Mouse (Mus musculus) midbrain, embryonic 16.5 days (tissue): ENCODE data around the gene Best1. TPM values are rescaled to one million over a fixed set of nuclear protein-coding genes. Genes with fewer than 3 reads are reported as not detected.

ENCODE experiments used
- ATAC-seq: fragments of 200-750 bp; cut with Nextera tagmentation; 2 replicates; pipeline ENCODE4 v1.8.0; 2017; ENCODE audit warnings: moderate TSS enrichment
- H3K27ac ChIP-seq: fragments of 300-500 bp; sonication (generic); 2 replicates; pipeline ENCODE4 v1.5.1; 2014; ENCODE audit warnings: mild to moderate bottlenecking, low read length, mixed read lengths
- H3K27me3 ChIP-seq: fragments of 300-500 bp; sonication (generic); 2 replicates; pipeline ENCODE4 v1.6.1; 2014; ENCODE audit warnings: low read depth, low read length, mixed read lengths; ENCODE audit not compliant: control insufficient read depth, insufficient read depth
- H3K36me3 ChIP-seq: fragments of 300-500 bp; sonication (generic); 2 replicates; pipeline ENCODE4 v1.6.1; 2014; ENCODE audit warnings: mild to moderate bottlenecking, low read length, moderate library complexity, mixed read lengths; ENCODE audit not compliant: control insufficient read depth, insufficient read depth
- H3K4me1 ChIP-seq: fragments of 300-500 bp; sonication (generic); 2 replicates; pipeline ENCODE4 v1.6.1; 2014; ENCODE audit warnings: mild to moderate bottlenecking, low read length, mixed read lengths; ENCODE audit not compliant: control insufficient read depth, insufficient read depth
- H3K4me2 ChIP-seq: fragments of 300-500 bp; sonication (generic); 2 replicates; pipeline ENCODE4 v1.6.1; 2014; ENCODE audit warnings: mild to moderate bottlenecking, low read length, mixed read lengths
- H3K4me3 ChIP-seq: fragments of 300-500 bp; sonication (generic); 2 replicates; pipeline ENCODE4 v1.5.1; 2014; ENCODE audit warnings: low read depth, mild to moderate bottlenecking, low read length, moderate library complexity, mixed read lengths
- H3K9ac ChIP-seq: fragments of 300-500 bp; sonication (generic); 2 replicates; pipeline ENCODE4 v1.6.1; 2014; ENCODE audit warnings: low read depth, low read length, mixed read lengths
- H3K9me3 ChIP-seq: fragments of 300-500 bp; sonication (generic); replicated peaks from 2 replicates; pipeline ENCODE4 v1.6.1; 2014; ENCODE audit warnings: mild to moderate bottlenecking, low read length, mixed read lengths; ENCODE audit not compliant: control insufficient read depth, poor library complexity, severe bottlenecking
- WGBS: fragments of 180-500 bp; shearing (Covaris S2); extraction: QIAGEN DNeasy Blood & Tissue Kit; methylation state at CpG from one replicate; pipeline ENCODE4 v1.1.7; 2014; 5-methylcytosine and 5-hydroxymethylcytosine counted together
- polyA plus RNA-seq: library from polyadenylated mRNA; unstranded; fragments of >200 nt; fragmentation: Nextera tagmentation; extraction: Ambion mirVana; gene quantifications from 2 replicates; pipeline ENCODE4 v1.2.1, GENCODE M21; 2015

Gene Best1
- polyA plus RNA-seq, 1 experiment from 2014 or later: 2.9 TPM

- Histone ChIP-seq H3K4me2 (peak overlapping the region; percentile 75), H3K9ac (peak overlapping the region; percentile 79), H3K36me3 (no peaks in the 10 kb centered on the region), H3K4me1 (peaks cover 12% of the 10 kb centered on the region), H3K27me3 (no peaks in the 10 kb centered on the region), H3K9me3 (no peaks in the 10 kb centered on the region), H3K27ac (peak overlapping the region; percentile 23; the same call in 1 of the 2 replicates), H3K4me3 (peak overlapping the region; percentile 65)
- peak; percentile 94 for ATAC-seq
- 5% methylated on average over 40 of the region's 44 CpGs for WGBS
These were observed 16.4 kb upstream of the Best1 start for GRCm38 (mm10) chr19:10017637-10018526.

- Histone ChIP-seq H3K4me2 (no peak overlapping the region), H3K4me3 (no peak overlapping the region), H3K27ac (no peak overlapping the region), H3K9ac (no peak overlapping the region), H3K27me3 (no peaks in the 10 kb centered on the region), H3K36me3 (no peaks in the 10 kb centered on the region), H3K9me3 (no peaks in the 10 kb centered on the region), H3K4me1 (peaks cover 12% of the 10 kb centered on the region)
- 87% methylated on average over 4 of the region's 4 CpGs for WGBS
- no peak for ATAC-seq
These were observed 14.7 kb upstream of the Best1 start for GRCm38 (mm10) chr19:10016151-10016550.

GRCm38 (mm10) chr19:10015442-10015841 is 14.0 kb upstream of the Best1 start:
- Histone ChIP-seq H3K27ac (no peak overlapping the region), H3K36me3 (no peaks in the 10 kb centered on the region), H3K9ac (no peak overlapping the region), H3K27me3 (no peaks in the 10 kb centered on the region), H3K4me3 (no peak overlapping the region), H3K4me1 (peaks cover 12% of the 10 kb centered on the region), H3K9me3 (no peaks in the 10 kb centered on the region), H3K4me2 (no peak overlapping the region)
- 87% methylated on average over 4 of the region's 4 CpGs for WGBS
- ATAC-seq: no peak

- Histone ChIP-seq H3K9ac (no peak overlapping the region), H3K9me3 (no peaks in the 10 kb centered on the region), H3K4me1 (peaks cover 12% of the 10 kb centered on the region), H3K27me3 (no peaks in the 10 kb centered on the region), H3K4me3 (no peak overlapping the region), H3K4me2 (no peak overlapping the region), H3K27ac (no peak overlapping the region), H3K36me3 (no peaks in the 10 kb centered on the region)
- no peak for ATAC-seq
- WGBS: 82% methylated on average over 13 of the region's 13 CpGs
These were observed 13.4 kb upstream of the Best1 start for GRCm38 (mm10) chr19:10014824-10015223.

- ATAC-seq: no peak
- Histone ChIP-seq H3K36me3 (no peaks in the 10 kb centered on the region), H3K9me3 (no peaks in the 10 kb centered on the region), H3K4me1 (peaks cover 6% of the 10 kb centered on the region), H3K4me3 (no peak overlapping the region), H3K27ac (no peak overlapping the region), H3K27me3 (no peaks in the 10 kb centered on the region), H3K4me2 (no peak overlapping the region), H3K9ac (no peak overlapping the region)
- 70% methylated on average over 5 of the region's 5 CpGs for WGBS
These were observed 12.5 kb upstream of the Best1 start for GRCm38 (mm10) chr19:10013913-10014312.

- no peak overlapping the region for H3K4me3 ChIP-seq
- H3K27ac ChIP-seq: no peak overlapping the region
- no peak for ATAC-seq
- H3K9ac ChIP-seq: no peak overlapping the region
- H3K27me3 ChIP-seq: no peaks in the 10 kb centered on the region
- H3K4me1 ChIP-seq: peaks cover under 1% of the 10 kb centered on the region; the same call in 1 of the 2 replicates
- 64% methylated on average over 3 of the region's 3 CpGs for WGBS
- H3K36me3 ChIP-seq: no peaks in the 10 kb centered on the region
- H3K4me2 ChIP-seq: no peak overlapping the region
- H3K9me3 ChIP-seq: no peaks in the 10 kb centered on the region
These were observed 11.9 kb upstream of the Best1 start for GRCm38 (mm10) chr19:10013348-10013747.

GRCm38 (mm10) chr19:10012827-10013278 is 11.4 kb upstream of the Best1 start:
- H3K9ac ChIP-seq: no peak overlapping the region
- no peaks in the 10 kb centered on the region for H3K27me3 ChIP-seq
- H3K4me1 ChIP-seq: no peaks in the 10 kb centered on the region
- H3K9me3 ChIP-seq: no peaks in the 10 kb centered on the region
- no peak overlapping the region for H3K27ac ChIP-seq
- no peaks in the 10 kb centered on the region for H3K36me3 ChIP-seq
- 62% methylated on average over 6 of the region's 6 CpGs for WGBS
- H3K4me3 ChIP-seq: no peak overlapping the region
- no peak for ATAC-seq
- H3K4me2 ChIP-seq: no peak overlapping the region

GRCm38 (mm10) chr19:10011408-10011807 is 10.0 kb upstream of the Best1 start:
- H3K4me2 ChIP-seq: no peak overlapping the region
- H3K9me3 ChIP-seq: no peaks in the 10 kb centered on the region
- H3K27me3 ChIP-seq: no peaks in the 10 kb centered on the region
- no peak overlapping the region for H3K9ac ChIP-seq
- no peak overlapping the region for H3K4me3 ChIP-seq
- ATAC-seq: no peak
- no peak overlapping the region for H3K27ac ChIP-seq
- no peaks in the 10 kb centered on the region for H3K4me1 ChIP-seq
- 88% methylated on average over 1 of the region's 1 CpGs for WGBS
- no peaks in the 10 kb centered on the region for H3K36me3 ChIP-seq

- ATAC-seq: no peak
- Histone ChIP-seq H3K27me3 (no peaks in the 10 kb centered on the region), H3K9me3 (no peaks in the 10 kb centered on the region), H3K36me3 (no peaks in the 10 kb centered on the region), H3K4me2 (no peak overlapping the region), H3K4me1 (no peaks in the 10 kb centered on the region), H3K27ac (no peak overlapping the region), H3K4me3 (no peak overlapping the region), H3K9ac (no peak overlapping the region)
- 93% methylated on average over 1 of the region's 1 CpGs for WGBS
These were observed 2.3 kb upstream of the Best1 start for GRCm38 (mm10) chr19:10003696-10004095.
